Comparison of ENCODE assay signal across 7 mouse cellular contexts in the genomic region with DNA sequence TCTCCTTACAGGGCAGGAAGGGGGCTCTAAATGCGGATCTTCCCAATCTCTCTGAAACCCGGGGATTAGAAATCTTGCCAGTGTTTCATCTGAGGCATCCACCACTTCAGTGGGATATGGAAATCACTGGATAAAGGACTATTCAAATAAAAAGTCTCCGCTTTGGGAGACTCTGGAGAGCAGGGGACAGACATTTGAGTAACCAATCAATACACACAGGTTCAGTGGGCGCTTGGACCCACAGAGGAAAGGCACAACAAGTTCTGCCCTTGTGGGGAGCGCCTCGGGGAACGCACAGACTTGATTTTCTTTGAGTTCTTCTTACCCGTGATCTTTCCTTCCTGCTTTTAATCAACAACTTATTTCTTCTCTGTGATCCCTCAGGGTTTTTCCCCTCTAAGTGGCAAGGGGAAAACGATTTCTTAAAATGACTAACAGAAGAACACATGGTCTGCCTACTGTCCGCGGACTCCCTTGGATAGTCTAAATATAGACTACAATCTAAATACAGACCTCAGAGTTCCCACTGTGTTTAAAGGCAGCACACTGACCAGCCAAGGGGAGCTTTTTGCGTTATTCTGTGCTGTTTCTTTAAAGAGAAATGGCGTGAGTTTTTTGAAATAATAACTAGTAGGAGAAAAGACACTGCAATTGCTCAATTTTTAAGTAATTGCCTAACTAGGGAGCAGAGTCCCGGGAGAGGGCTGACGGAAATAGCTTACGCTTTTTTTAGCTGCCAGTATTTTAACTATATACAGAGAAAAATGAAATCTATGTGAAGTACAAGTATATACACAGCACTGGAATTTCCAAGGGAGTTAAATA. TPM values are rescaled to one million over a fixed set of nuclear protein-coding genes. Genes with fewer than 3 reads are reported as not detected.
DNase-seq lines count a peak whose midpoint lies in the region; ATAC-seq and TF ChIP-seq lines count a peak whose summit lies in the region.

No protein-coding gene starts in this region.

- ATAC-seq in lung, embryonic 14.5 days (ENCODE audit: insufficient read depth) = peak; percentile 63; the same call in 1 of the 2 replicates
- ATAC-seq in liver, embryonic 11.5 days (replicated peaks; ENCODE audit: low FRiP score) = no peak
- peak; percentile 86; the same call in 1 of the 2 replicates for ATAC-seq in stomach, embryonic 16.5 days (ENCODE audit: insufficient read depth, low FRiP score)
- no peak for ATAC-seq in megakaryocyte-erythroid progenitor cell, adult 5-6 weeks (replicated peaks; ENCODE audit: low FRiP score, low TSS enrichment, poor library complexity, severe bottlenecking)

- H3K36me3 ChIP-seq in lung, embryonic 14.5 days (ENCODE audit: insufficient read depth) = no peaks in the 10 kb centered on the region
- no peaks in the 10 kb centered on the region for H3K36me3 ChIP-seq in liver, embryonic 11.5 days (ENCODE audit: control insufficient read depth, insufficient read depth, low read length)
- H3K36me3 ChIP-seq in stomach, embryonic 16.5 days (ENCODE audit: control insufficient read depth, insufficient read depth, low read length) = no peaks in the 10 kb centered on the region

- H3K9me3 ChIP-seq in lung, embryonic 14.5 days (ENCODE audit: low read depth, low read length) = no peaks in the 10 kb centered on the region
- H3K9me3 ChIP-seq in liver, embryonic 11.5 days (ENCODE audit: control insufficient read depth, low read length) = no peaks in the 10 kb centered on the region
- no peaks in the 10 kb centered on the region for H3K9me3 ChIP-seq in stomach, embryonic 16.5 days (replicated peaks; ENCODE audit: control insufficient read depth, low read length)

- H3K27ac ChIP-seq in lung, embryonic 14.5 days (ENCODE audit: low read depth) = peak overlapping the region; percentile 6; the same call in 1 of the 2 replicates
- H3K27ac ChIP-seq in liver, embryonic 11.5 days (ENCODE audit: low read depth, low read length) = no peak overlapping the region
- H3K27ac ChIP-seq in stomach, embryonic 16.5 days (ENCODE audit: low read length) = peak overlapping the region; percentile 25

- no peak for TF ChIP-seq CTCF in lung, embryonic 14.5 days (IDR thresholded peaks at IDR 0.05; ENCODE audit: low read depth)

- H3K9ac ChIP-seq in lung, embryonic 14.5 days = no peak overlapping the region
- H3K9ac ChIP-seq in liver, embryonic 11.5 days (ENCODE audit: low read depth, low read length) = no peak overlapping the region
- no peak overlapping the region for H3K9ac ChIP-seq in stomach, embryonic 16.5 days (ENCODE audit: low read length)

- H3K27me3 ChIP-seq in lung, embryonic 14.5 days (ENCODE audit: insufficient read depth, low read length) = no peaks in the 10 kb centered on the region
- no peaks in the 10 kb centered on the region for H3K27me3 ChIP-seq in liver, embryonic 11.5 days (replicated peaks; ENCODE audit: control insufficient read depth, insufficient read depth, low read length)
- no peaks in the 10 kb centered on the region for H3K27me3 ChIP-seq in stomach, embryonic 16.5 days (ENCODE audit: control insufficient read depth, insufficient read depth, low read length)

- DNase-seq in lung, embryonic 14.5 days = peak; percentile 55
- no peak for DNase-seq in lung, postnatal 4 days
- DNase-seq in heart, adult 18-20 months = peak; percentile 43 to 45
- no peak for DNase-seq in liver, embryonic 11.5 days (ENCODE audit: low spot score)
- DNase-seq in layer of hippocampus, postnatal 10 days (ENCODE audit: low spot score in 2 of 2) = no peak

- peak overlapping the region; percentile 25; the same call in 1 of the 2 replicates for H3K4me2 ChIP-seq in lung, embryonic 14.5 days
- H3K4me2 ChIP-seq in liver, embryonic 11.5 days = peak overlapping the region; percentile 25
- peak overlapping the region; percentile 32 for H3K4me2 ChIP-seq in stomach, embryonic 16.5 days (ENCODE audit: low read depth, low read length)

- H3K4me3 ChIP-seq in lung, embryonic 14.5 days (ENCODE audit: low read depth, low read length) = no peak overlapping the region
- no peak overlapping the region for H3K4me3 ChIP-seq in liver, embryonic 11.5 days (ENCODE audit: low read depth, low read length)
- 0 out of 2 replicates have a peak overlapping the region, but pooled peaks have one; percentile 15 for H3K4me3 ChIP-seq in stomach, embryonic 16.5 days (replicated peaks; ENCODE audit: low read length)

- H3K4me1 ChIP-seq in lung, embryonic 14.5 days (ENCODE audit: insufficient read depth) = no peaks in the 10 kb centered on the region
- no peaks in the 10 kb centered on the region for H3K4me1 ChIP-seq in liver, embryonic 11.5 days (replicated peaks; ENCODE audit: control insufficient read depth, insufficient read depth, low read length)
- H3K4me1 ChIP-seq in stomach, embryonic 16.5 days (ENCODE audit: control insufficient read depth, insufficient read depth, low read length) = 0 out of 2 replicates have a peak, but pooled peaks cover 3% of the 10 kb centered on the region

- 33% methylated on average over 16 of the region's 16 CpGs for WGBS in lung, embryonic 14.5 days
- 57% methylated on average over 16 of the region's 16 CpGs for WGBS in liver, embryonic 11.5 days
- WGBS in stomach, embryonic 16.5 days = 31% methylated on average over 16 of the region's 16 CpGs

RNA-seq across cellular contexts. Expression of gene Fam241a, which starts 18.0 kb away (rescaled TPM):
- polyA plus RNA-seq in lung, embryonic 14.5 days (2014; fragmentation: Nextera tagmentation; extraction: Ambion mirVana) = 6.6 and 6.9 TPM in 2 replicates
- 1 to 10 TPM; 4.0 to 5.1 TPM for total RNA-seq in heart, adult 18-20 months (2021)
- 42.2 and 44.2 TPM in 2 replicates for polyA plus RNA-seq in liver, embryonic 11.5 days (2014; fragmentation: Nextera tagmentation; extraction: Ambion mirVana)
- polyA plus RNA-seq in stomach, embryonic 16.5 days (2015; fragmentation: Nextera tagmentation; extraction: Ambion mirVana) = 12.7 and 15.1 TPM in 2 replicates
- 1 to 10 TPM; 5.8 to 6.4 TPM for total RNA-seq in layer of hippocampus, postnatal 10 days (2021)
- total RNA-seq in megakaryocyte-erythroid progenitor cell, adult 5-6 weeks (2014; fragmentation: Nextera tagmentation) = 54.3 and 72.8 TPM in 2 replicates
- 52.8 and 54.1 TPM in 2 replicates for total RNA-seq in megakaryocyte-erythroid progenitor cell, adult 5-6 weeks (2017)

Comparison
In these comparisons a context has a peak if more than half of its experiments do, and no peak if none do; other contexts are left out.
1. DNase-seq: peak in lung, embryonic 14.5 days (single experiment) and heart, adult 18-20 months (2 of 2); none in lung, postnatal 4 days (0 of 2), liver, embryonic 11.5 days (single experiment) and layer of hippocampus, postnatal 10 days (0 of 2).
2. ATAC-seq: peak in lung, embryonic 14.5 days (single experiment) and stomach, embryonic 16.5 days (single experiment); none in liver, embryonic 11.5 days (single experiment) and megakaryocyte-erythroid progenitor cell, adult 5-6 weeks (single experiment).
3. RNA of gene Fam241a, which starts 18.0 kb away (total RNA-seq): 52.8 to 72.8 TPM in megakaryocyte-erythroid progenitor cell, adult 5-6 weeks; 5.8 to 6.4 TPM in layer of hippocampus, postnatal 10 days and 4.0 to 5.1 TPM in heart, adult 18-20 months; every median in the first group is over 4 times any median in the second.
4. Peak in every context shown above with its lines, with median percentiles within 50 percentile points of each other: H3K4me2 ChIP-seq.